Mouse (Mus musculus): ENCODE data around the gene Apoc4. TPM values are rescaled to one million over a fixed set of nuclear protein-coding genes. Genes with fewer than 3 reads are reported as not detected.
A peak's percentile ranks its signal among the peaks of the same experiment; 100 is the strongest.

Gene Apoc4
- polyA plus RNA-seq (2016; fragmentation: Nextera tagmentation; extraction: Ambion mirVana): 0.06 TPM in 1 of 2 replicates, not detected in the other

- no peaks in the 10 kb centered on the region for H3K9me3 ChIP-seq (replicated peaks)
- H3K4me3 ChIP-seq: no peak within 1 kb of the TSS
- H3K4me1 ChIP-seq: no peaks in the 10 kb centered on the region
- H3K27me3 ChIP-seq (ENCODE audit: low read depth, poor library complexity, severe bottlenecking): no peaks in the 10 kb centered on the region
- 54% methylated on average over 8 of the region's 8 CpGs for WGBS
- DNase-seq (ENCODE audit: low spot score): no peak
- no peaks in the 10 kb centered on the region for H3K36me3 ChIP-seq
- H3K27ac ChIP-seq: no peak within 1 kb of the TSS
These were observed at the start of gene Apoc4, which contains the start of gene Gm44805 for GRCm38 (mm10) chr7:19681202-19681694. TSS of gene Apoc4 (minus strand) at chr7:19681479. TSS of gene Gm44805 (minus strand) at chr7:19681423.

- H3K27ac ChIP-seq: no peak overlapping the region
- H3K4me1 ChIP-seq: no peaks in the 10 kb centered on the region
- H3K9me3 ChIP-seq (replicated peaks): no peaks in the 10 kb centered on the region
- H3K27me3 ChIP-seq (ENCODE audit: low read depth, poor library complexity, severe bottlenecking): no peaks in the 10 kb centered on the region
- H3K4me3 ChIP-seq: no peak overlapping the region
- DNase-seq (ENCODE audit: low spot score): no peak
- 91% methylated on average over 4 of the region's 4 CpGs for whole genome bisulfite sequencing
- H3K36me3 ChIP-seq: peaks cover 100% of the 10 kb centered on the region
These were observed 45.3 kb upstream of the Apoc4 start for GRCm38 (mm10) chr7:19726541-19726940.

GRCm38 (mm10) chr7:19724167-19724566 is 42.9 kb upstream of the Apoc4 start:
- no peak overlapping the region for H3K4me3 ChIP-seq
- no peak for DNase-seq (ENCODE audit: low spot score)
- H3K27me3 ChIP-seq (ENCODE audit: low read depth, poor library complexity, severe bottlenecking): no peaks in the 10 kb centered on the region
- H3K4me1 ChIP-seq: no peaks in the 10 kb centered on the region
- H3K9me3 ChIP-seq (replicated peaks): peaks cover 6% of the 10 kb centered on the region; the same call in 1 of the 2 replicates
- H3K27ac ChIP-seq: no peak overlapping the region
- H3K36me3 ChIP-seq: peaks cover 99% of the 10 kb centered on the region
- WGBS: 95% methylated on average over 12 of the region's 12 CpGs

DNA sequence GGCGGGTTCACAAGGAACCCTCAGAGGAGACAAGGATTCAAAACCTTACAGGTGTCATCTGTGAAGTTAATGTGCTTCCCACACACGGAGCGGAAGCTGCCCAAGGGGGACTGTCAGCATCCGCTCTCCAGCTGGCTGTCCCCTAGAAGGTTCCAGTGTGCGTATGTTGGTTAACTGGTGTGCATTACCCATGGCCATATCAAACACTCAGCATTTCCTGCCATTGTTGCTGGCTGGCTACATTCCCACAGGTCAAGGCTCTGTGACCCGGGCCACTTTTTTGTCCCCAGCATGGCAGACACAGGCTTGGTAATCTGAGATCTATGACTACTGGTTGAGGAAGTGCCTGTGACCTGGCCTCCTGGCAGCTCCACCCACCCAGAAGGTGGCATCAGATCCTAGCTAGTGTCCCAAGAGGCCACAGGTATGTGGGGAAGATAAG is 41.5 kb upstream of the Apoc4 start:
- H3K4me3 ChIP-seq: no peak overlapping the region
- no peak overlapping the region for H3K27ac ChIP-seq
- no peak for DNase-seq (ENCODE audit: low spot score)
- H3K27me3 ChIP-seq (ENCODE audit: low read depth, poor library complexity, severe bottlenecking): no peaks in the 10 kb centered on the region
- peaks cover 90% of the 10 kb centered on the region for H3K36me3 ChIP-seq
- H3K4me1 ChIP-seq: no peaks in the 10 kb centered on the region
- H3K9me3 ChIP-seq (replicated peaks): peaks cover 6% of the 10 kb centered on the region; the same call in 1 of the 2 replicates
- WGBS: 86% methylated on average over 6 of the region's 6 CpGs

DNA sequence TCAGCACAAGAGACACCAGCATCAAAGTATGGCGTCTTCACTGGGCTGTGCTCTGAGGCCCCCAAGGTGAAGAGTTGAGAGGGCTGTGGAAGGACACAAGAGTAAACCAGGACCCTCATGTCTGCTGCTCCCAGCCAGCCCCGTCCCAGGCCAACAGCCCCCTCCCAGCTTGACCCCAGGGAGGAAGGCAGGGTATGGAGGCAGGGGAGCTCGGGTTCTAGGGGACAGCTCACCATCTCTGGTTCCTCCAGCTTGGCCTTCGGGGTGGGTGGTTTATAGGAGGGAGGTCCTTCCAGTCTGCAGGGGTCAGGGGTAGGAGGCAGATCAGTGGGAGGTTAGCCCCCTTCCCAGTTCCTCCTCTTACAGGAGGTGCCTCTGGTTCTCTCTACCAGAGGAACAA is 37.9 kb upstream of the Apoc4 start:
- H3K27me3 ChIP-seq (ENCODE audit: low read depth, poor library complexity, severe bottlenecking): no peaks in the 10 kb centered on the region
- no peak overlapping the region for H3K4me3 ChIP-seq
- H3K36me3 ChIP-seq: peaks cover 66% of the 10 kb centered on the region
- H3K27ac ChIP-seq: no peak overlapping the region
- WGBS: 97% methylated on average over 4 of the region's 4 CpGs
- no peak for DNase-seq (ENCODE audit: low spot score)
- H3K4me1 ChIP-seq: peaks cover 11% of the 10 kb centered on the region
- H3K9me3 ChIP-seq (replicated peaks): peaks cover 6% of the 10 kb centered on the region; the same call in 1 of the 2 replicates

DNA sequence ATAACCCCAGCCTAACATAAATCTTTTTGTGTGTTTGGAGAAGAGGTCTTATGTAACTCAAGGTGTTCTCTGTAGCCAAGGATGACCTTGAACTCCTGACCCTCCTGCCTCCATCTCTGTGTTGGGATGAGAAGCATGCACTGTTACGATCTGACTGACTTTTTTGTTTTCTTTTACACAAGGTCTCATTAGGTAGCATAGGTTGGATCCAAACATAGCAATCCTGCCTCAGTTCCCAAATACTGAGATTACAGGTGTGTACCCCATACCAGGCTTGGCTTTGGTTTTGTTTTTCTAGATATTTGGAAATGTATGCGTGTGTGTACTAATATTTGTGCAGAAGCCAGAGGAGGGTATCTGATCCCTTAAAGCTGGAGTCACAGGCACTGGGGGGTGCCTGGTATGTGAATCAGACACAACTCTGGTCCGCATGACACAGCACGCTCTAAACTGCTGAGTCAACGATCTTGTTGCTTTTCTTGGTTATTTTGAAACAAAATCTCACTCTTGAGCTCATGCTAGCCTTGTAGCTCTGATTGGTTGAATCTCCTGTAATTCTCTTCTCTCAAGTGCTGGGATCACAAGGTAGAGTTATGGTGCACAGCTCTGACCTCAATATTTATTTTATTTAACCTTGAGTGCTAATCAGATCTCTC is 37.1 kb upstream of the Apoc4 start:
- 93% methylated on average over 5 of the region's 5 CpGs for WGBS
- no peak for DNase-seq (ENCODE audit: low spot score)
- Histone ChIP-seq H3K36me3 (peaks cover 66% of the 10 kb centered on the region), H3K4me3 (no peak overlapping the region), H3K27ac (no peak overlapping the region), H3K4me1 (peaks cover 18% of the 10 kb centered on the region), H3K9me3 (replicated peaks) (peaks cover 6% of the 10 kb centered on the region; the same call in 1 of the 2 replicates), H3K27me3 (ENCODE audit: low read depth, poor library complexity, severe bottlenecking) (no peaks in the 10 kb centered on the region)

DNA sequence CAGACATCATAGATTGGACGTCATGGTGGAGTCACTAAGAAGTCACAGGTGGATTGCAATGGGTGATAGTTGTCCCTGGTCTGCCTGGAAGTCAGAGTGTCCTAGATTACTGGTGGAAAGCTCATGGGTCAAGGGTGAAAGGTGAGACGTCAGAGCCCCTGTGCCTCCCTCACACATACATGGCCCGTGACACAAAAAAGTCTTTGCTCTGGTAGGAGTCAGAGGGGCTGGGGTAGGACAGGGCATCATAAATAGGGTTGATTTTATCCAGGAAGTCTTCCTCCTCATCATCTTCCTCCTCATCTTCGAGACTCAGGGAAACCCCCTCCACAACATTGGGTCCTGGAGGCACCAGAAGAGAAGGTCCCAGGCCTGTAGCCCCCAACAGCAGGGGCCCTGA is 36.1 kb upstream of the Apoc4 start:
- H3K4me1 ChIP-seq: peaks cover 18% of the 10 kb centered on the region
- H3K36me3 ChIP-seq: peaks cover 66% of the 10 kb centered on the region
- no peak for DNase-seq (ENCODE audit: low spot score)
- H3K4me3 ChIP-seq: no peak overlapping the region
- 89% methylated on average over 4 of the region's 4 CpGs for WGBS
- no peaks in the 10 kb centered on the region for H3K27me3 ChIP-seq (ENCODE audit: low read depth, poor library complexity, severe bottlenecking)
- no peak overlapping the region for H3K27ac ChIP-seq
- peaks cover 6% of the 10 kb centered on the region; the same call in 1 of the 2 replicates for H3K9me3 ChIP-seq (replicated peaks)

DNA sequence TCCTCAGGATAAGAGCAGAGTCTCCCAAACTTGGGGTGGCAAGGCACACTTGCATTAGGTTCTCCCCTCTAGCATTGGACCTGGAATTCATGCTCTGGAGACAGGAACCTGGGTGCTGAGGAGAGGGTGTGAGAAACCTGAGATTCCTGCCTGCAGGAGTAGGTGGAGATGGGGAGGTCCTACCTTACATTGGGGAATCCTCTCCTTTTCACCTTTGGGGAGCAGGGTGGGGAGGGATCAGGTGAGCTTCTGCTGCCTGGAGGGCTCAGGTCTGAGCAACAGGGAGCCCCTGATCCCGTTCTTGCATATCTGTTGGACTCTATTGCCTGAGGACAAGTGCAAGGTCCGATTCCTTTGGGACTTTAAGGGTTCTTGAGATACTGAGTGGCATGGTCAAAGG is 35.5 kb upstream of the Apoc4 start:
- DNase-seq (ENCODE audit: low spot score): no peak
- Histone ChIP-seq H3K4me1 (peaks cover 18% of the 10 kb centered on the region), H3K27ac (peak overlapping the region; percentile 75; the same call in 1 of the 2 replicates), H3K27me3 (ENCODE audit: low read depth, poor library complexity, severe bottlenecking) (no peaks in the 10 kb centered on the region), H3K9me3 (replicated peaks) (peaks cover 6% of the 10 kb centered on the region; the same call in 1 of the 2 replicates), H3K36me3 (peaks cover 66% of the 10 kb centered on the region), H3K4me3 (peak overlapping the region; percentile 99)
- 71% methylated on average over 2 of the region's 2 CpGs for WGBS

DNA sequence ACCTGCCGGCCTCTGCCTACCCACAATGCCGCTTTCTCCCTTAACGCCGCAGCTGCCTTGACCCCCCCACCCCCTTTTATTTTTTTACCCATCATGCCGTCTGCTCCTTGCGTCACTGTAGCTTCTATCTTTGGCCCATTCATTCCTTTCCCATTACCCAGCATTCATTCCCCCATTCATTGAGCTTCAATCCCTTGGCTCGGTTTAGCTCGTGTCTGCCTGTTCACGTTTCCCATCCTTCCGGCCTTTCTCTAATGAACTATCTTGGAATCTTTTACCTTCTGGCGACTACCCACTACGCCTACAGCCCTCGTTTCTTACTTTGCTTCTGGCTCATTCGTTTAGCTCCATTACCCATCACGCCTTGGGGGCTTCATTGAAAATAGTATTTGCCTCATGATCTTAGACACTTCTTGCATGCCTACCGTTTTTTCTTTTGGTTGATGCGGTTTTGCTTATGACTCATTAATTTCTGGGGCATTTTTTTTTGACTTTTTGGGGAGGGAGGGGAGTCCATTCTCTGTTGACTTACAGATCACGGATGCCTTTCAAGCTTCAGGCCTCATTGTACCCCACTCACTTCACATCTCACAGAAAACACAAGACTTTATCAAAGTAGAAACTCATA is 34.9 kb upstream of the Apoc4 start:
- WGBS: 10% methylated on average over 18 of the region's 18 CpGs
- DNase-seq (ENCODE audit: low spot score): no peak
- Histone ChIP-seq H3K9me3 (replicated peaks) (peaks cover 4% of the 10 kb centered on the region; the same call in 1 of the 2 replicates), H3K27me3 (ENCODE audit: low read depth, poor library complexity, severe bottlenecking) (no peaks in the 10 kb centered on the region), H3K27ac (peak overlapping the region; percentile 75), H3K4me3 (peak overlapping the region; percentile 99), H3K4me1 (peaks cover 18% of the 10 kb centered on the region), H3K36me3 (peaks cover 66% of the 10 kb centered on the region)

GRCm38 (mm10) chr7:19715239-19716054 is 34.2 kb upstream of the Apoc4 start, which contains the start of gene Tomm40:
TSS of gene Tomm40 (minus strand) at chr7:19715438.
- Histone ChIP-seq H3K4me1 (peaks cover 18% of the 10 kb centered on the region), H3K9me3 (replicated peaks) (no peaks in the 10 kb centered on the region), H3K36me3 (peaks cover 66% of the 10 kb centered on the region), H3K27me3 (ENCODE audit: low read depth, poor library complexity, severe bottlenecking) (no peaks in the 10 kb centered on the region), H3K27ac (peak within 1 kb of the TSS; percentile 88), H3K4me3 (peak within 1 kb of the TSS; percentile 99)
- DNase-seq (ENCODE audit: low spot score): peak; percentile 94
- WGBS: under 1% methylated on average over 59 of the region's 59 CpGs

DNA sequence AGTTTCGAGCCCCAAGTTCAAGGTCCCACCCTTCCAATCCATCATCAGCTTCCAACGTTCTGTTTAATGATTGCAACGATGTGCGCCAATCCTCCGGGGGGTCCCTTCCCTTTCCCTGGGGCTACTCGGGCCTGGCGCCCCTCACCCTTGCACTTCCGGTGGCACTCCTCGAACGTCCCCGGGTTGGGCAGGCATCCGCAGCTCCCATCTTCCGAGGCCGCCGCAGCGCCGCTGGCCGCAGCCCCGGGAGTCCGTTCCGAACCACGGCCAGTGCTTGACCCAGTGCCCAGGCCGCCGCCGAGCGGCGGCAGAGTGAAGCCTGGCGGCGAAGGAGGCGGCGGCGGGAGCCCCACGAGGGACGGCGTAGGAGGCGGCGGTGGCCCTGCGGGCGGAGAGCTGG is 33.6 kb upstream of the Apoc4 start:
- H3K27me3 ChIP-seq (ENCODE audit: low read depth, poor library complexity, severe bottlenecking): no peaks in the 10 kb centered on the region
- WGBS: 1% methylated on average over 39 of the region's 39 CpGs
- no peaks in the 10 kb centered on the region for H3K9me3 ChIP-seq (replicated peaks)
- peak overlapping the region; percentile 88 for H3K27ac ChIP-seq
- peaks cover 66% of the 10 kb centered on the region for H3K36me3 ChIP-seq
- H3K4me3 ChIP-seq: peak overlapping the region; percentile 99
- DNase-seq (ENCODE audit: low spot score): no peak
- H3K4me1 ChIP-seq: peaks cover 18% of the 10 kb centered on the region

DNA sequence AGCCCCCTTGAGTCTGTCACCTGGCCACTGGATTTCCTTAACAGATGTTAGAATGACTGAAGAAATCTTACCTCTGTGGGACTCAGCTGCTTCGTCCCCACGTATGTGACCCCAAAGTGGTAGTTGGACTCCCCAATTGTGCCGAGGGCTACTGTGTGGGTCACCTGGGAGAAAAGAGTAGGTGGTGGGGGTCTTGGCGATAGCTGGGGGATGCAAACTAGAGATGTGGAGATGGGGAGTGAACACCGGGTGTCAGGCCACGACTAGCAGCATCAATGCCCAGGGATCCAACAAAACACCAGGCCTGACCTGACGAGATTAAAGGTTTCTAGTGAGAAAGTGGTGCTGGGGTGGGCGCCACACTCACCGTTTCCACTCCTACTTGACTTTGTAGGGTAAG is 32.3 kb upstream of the Apoc4 start:
- H3K36me3 ChIP-seq: peaks cover 68% of the 10 kb centered on the region
- WGBS: 88% methylated on average over 9 of the region's 9 CpGs
- no peak overlapping the region for H3K27ac ChIP-seq
- no peaks in the 10 kb centered on the region for H3K9me3 ChIP-seq (replicated peaks)
- DNase-seq (ENCODE audit: low spot score): no peak
- peak overlapping the region; percentile 99 for H3K4me3 ChIP-seq
- peaks cover 18% of the 10 kb centered on the region for H3K4me1 ChIP-seq
- no peaks in the 10 kb centered on the region for H3K27me3 ChIP-seq (ENCODE audit: low read depth, poor library complexity, severe bottlenecking)
